ENCODE assay signal across 16 mouse cellular contexts in genomic region chr7:93435034-93435433, GRCm38 (mm10).
A peak's percentile ranks its signal among the peaks of the same experiment; 100 is the strongest.
DNase-seq lines count a peak whose midpoint lies in the region; ATAC-seq lines count a peak whose summit lies in the region.
"Had no signal": no experiment of that assay in that cellular context is flagged by ENCODE, and none has a peak within 500 bp of the region (broad histone marks: within the 10 kb centered on the region; RNA-seq: fewer than 3 reads in every experiment).

No protein-coding gene starts in this region.

- H3K9ac ChIP-seq in neural tube, embryonic 11.5 days (ENCODE audit: low read length): no peak overlapping the region
- no peak overlapping the region for H3K9ac ChIP-seq in neural tube, embryonic 15.5 days (replicated peaks)
- no peak overlapping the region for H3K9ac ChIP-seq in liver, embryonic 12.5 days
- H3K9ac ChIP-seq: limb, embryonic 12.5 days; liver, postnatal 0 days had no signal

- H3K9me3 ChIP-seq in neural tube, embryonic 11.5 days (ENCODE audit: control insufficient read depth, low read length): no peaks in the 10 kb centered on the region
- no peaks in the 10 kb centered on the region for H3K9me3 ChIP-seq in neural tube, embryonic 15.5 days (replicated peaks)
- H3K9me3 ChIP-seq in liver, embryonic 12.5 days (replicated peaks): no peaks in the 10 kb centered on the region; the same call in 1 of the 2 replicates
- H3K9me3 ChIP-seq: limb, embryonic 12.5 days had no signal

- H3K36me3 ChIP-seq in neural tube, embryonic 11.5 days (ENCODE audit: control insufficient read depth, insufficient read depth, low read length): no peaks in the 10 kb centered on the region
- H3K36me3 ChIP-seq in neural tube, embryonic 15.5 days: no peaks in the 10 kb centered on the region
- H3K36me3 ChIP-seq in liver, embryonic 12.5 days: no peaks in the 10 kb centered on the region
- H3K36me3 ChIP-seq: limb, embryonic 12.5 days had no signal

- no peaks in the 10 kb centered on the region for H3K27me3 ChIP-seq in neural tube, embryonic 11.5 days (ENCODE audit: control insufficient read depth, insufficient read depth, low read length)
- H3K27me3 ChIP-seq in neural tube, embryonic 15.5 days (replicated peaks): no peaks in the 10 kb centered on the region
- H3K27me3 ChIP-seq in liver, embryonic 12.5 days (replicated peaks): no peaks in the 10 kb centered on the region
- H3K27me3 ChIP-seq: limb, embryonic 12.5 days had no signal

- no peak overlapping the region for H3K4me3 ChIP-seq in neural tube, embryonic 11.5 days (ENCODE audit: low read depth, low read length)
- no peak overlapping the region for H3K4me3 ChIP-seq in neural tube, embryonic 15.5 days (replicated peaks)
- no peak overlapping the region for H3K4me3 ChIP-seq in liver, embryonic 12.5 days
- H3K4me3 ChIP-seq: limb, embryonic 12.5 days; myocyte had no signal

- no peak overlapping the region for H3K27ac ChIP-seq in neural tube, embryonic 11.5 days (ENCODE audit: low read depth, low read length)
- H3K27ac ChIP-seq in neural tube, embryonic 15.5 days (replicated peaks): no peak overlapping the region
- H3K27ac ChIP-seq in liver, embryonic 12.5 days: no peak overlapping the region
- H3K27ac ChIP-seq: limb, embryonic 12.5 days had no signal

- peak; percentile 2 to 40 for DNase-seq in frontal cortex, adult 2 months (ENCODE audit: extremely low spot score in 1 of 2, low spot score in 1 of 2)
- no peak for DNase-seq in frontal cortex, postnatal 10 days (ENCODE audit: low spot score in 2 of 2)
- no peak for DNase-seq in neural tube, embryonic 11.5 days (ENCODE audit: low spot score)
- no peak for DNase-seq in neural tube, embryonic 10.5 days (ENCODE audit: extremely low spot score, low spot score)
- DNase-seq in layer of hippocampus, adult 18-20 months (ENCODE audit: low spot score in 2 of 2): peak; percentile 17 to 61
- no peak for DNase-seq in heart, adult 18-20 months
- DNase-seq: adrenal gland, postnatal 14 days; cerebellum, postnatal 25 days; heart, adult 11 months; kidney, adult 9 months; liver, postnatal 0 days; lung, postnatal 4 days had no signal

- H3K4me1 ChIP-seq in neural tube, embryonic 11.5 days (ENCODE audit: control insufficient read depth, insufficient read depth, low read length): no peaks in the 10 kb centered on the region
- H3K4me1 ChIP-seq in neural tube, embryonic 15.5 days: no peaks in the 10 kb centered on the region
- no peaks in the 10 kb centered on the region for H3K4me1 ChIP-seq in liver, embryonic 12.5 days
- H3K4me1 ChIP-seq: limb, embryonic 12.5 days had no signal

- H3K4me2 ChIP-seq in neural tube, embryonic 11.5 days (ENCODE audit: low read depth): no peak overlapping the region
- H3K4me2 ChIP-seq in neural tube, embryonic 15.5 days: no peak overlapping the region
- no peak overlapping the region for H3K4me2 ChIP-seq in liver, embryonic 12.5 days
- H3K4me2 ChIP-seq: limb, embryonic 12.5 days had no signal

- 0 out of 2 replicates have a peak, but pooled peaks have one; percentile 13 for ATAC-seq in neural tube, embryonic 11.5 days (ENCODE audit: insufficient read depth, low FRiP score, low TSS enrichment)
- 0 out of 2 replicates have a peak, but pooled peaks have one; percentile 41 for ATAC-seq in neural tube, embryonic 15.5 days (ENCODE audit: low FRiP score)
- ATAC-seq in liver, embryonic 12.5 days: no peak
- ATAC-seq: liver, postnatal 0 days had no signal

Comparison
In these comparisons a context has a peak if more than half of its experiments do, and no peak if none do; other contexts are left out.
1. DNase-seq: peak in frontal cortex, adult 2 months (2 of 2) and layer of hippocampus, adult 18-20 months (2 of 2); none in frontal cortex, postnatal 10 days (0 of 2), neural tube, embryonic 11.5 days (single experiment), neural tube, embryonic 10.5 days (single experiment) and heart, adult 18-20 months (0 of 2).